Mouse (Mus musculus) CD4-positive, CD25-positive, alpha-beta regulatory T cell, adult 4 months (primary cell): Measurements from ENCODE around the gene Hoxa5. TPM values are rescaled to one million over a fixed set of nuclear protein-coding genes. Genes with fewer than 3 reads are reported as not detected.

ENCODE experiments used
- ATAC-seq: one replicate; pipeline ENCODE4 v1.8.0; 2017
- polyA plus RNA-seq, 2 experiments: library from polyadenylated mRNA; unstranded; fragments of 100-300 nt; shearing (Covaris generic); gene quantifications; one replicate each; pipeline ENCODE4 v1.2.1; 2017

Gene Hoxa5
- polyA plus RNA-seq, 2 experiments from 2014 or later = not detected

GRCm38 (mm10) chr6:52239625-52240388, 35.4 kb upstream of the Hoxa5 start:
- ATAC-seq = no peak

DNA sequence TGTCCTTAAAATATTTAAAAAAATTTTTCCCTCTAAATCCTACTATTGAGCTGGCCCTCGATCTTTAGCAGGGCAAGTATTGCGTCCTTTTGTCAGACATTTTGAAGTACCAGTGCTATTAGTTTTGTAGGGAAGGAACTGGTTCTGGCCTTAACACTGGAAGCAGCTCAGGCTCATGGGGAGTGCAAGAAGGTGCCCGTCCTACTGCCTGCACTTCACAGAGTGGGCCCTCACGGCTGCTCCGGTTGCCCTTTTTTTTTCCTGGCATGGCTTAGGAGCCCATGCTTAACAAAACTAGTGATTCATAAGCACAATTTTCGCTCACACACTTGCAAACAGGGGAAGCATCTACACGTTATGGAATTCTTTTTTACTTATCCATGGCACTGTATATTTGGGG, 34.6 kb upstream of the Hoxa5 start:
- ATAC-seq = no peak

- no peak for ATAC-seq
Observed at GRCm38 (mm10) chr6:52238155-52238545, 33.8 kb upstream of the Hoxa5 start.

GRCm38 (mm10) chr6:52237346-52238154, 33.2 kb upstream of the Hoxa5 start:
- no peak for ATAC-seq

DNA sequence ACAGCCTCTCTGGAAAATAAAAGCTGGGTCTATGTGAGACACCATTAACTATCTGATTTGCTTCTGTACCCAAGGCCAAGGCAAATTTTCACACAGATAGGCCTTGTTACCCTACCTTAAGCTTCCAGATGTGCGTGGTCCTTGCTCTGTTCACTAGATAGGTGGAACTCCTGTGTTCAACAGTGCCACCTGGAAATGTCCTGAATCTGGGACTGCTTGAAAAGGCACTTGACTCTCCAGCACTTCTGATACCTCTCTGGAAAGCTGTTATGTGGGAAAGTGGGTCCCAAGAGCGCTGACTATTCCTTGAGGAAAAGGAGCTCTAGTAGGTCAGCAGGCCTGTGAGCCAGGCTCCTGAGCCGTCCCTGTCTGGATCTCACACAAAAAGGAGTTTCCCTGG, 32.4 kb upstream of the Hoxa5 start:
- no peak for ATAC-seq

- no peak for ATAC-seq
Observed at GRCm38 (mm10) chr6:52235866-52236265, 31.5 kb upstream of the Hoxa5 start.

DNA sequence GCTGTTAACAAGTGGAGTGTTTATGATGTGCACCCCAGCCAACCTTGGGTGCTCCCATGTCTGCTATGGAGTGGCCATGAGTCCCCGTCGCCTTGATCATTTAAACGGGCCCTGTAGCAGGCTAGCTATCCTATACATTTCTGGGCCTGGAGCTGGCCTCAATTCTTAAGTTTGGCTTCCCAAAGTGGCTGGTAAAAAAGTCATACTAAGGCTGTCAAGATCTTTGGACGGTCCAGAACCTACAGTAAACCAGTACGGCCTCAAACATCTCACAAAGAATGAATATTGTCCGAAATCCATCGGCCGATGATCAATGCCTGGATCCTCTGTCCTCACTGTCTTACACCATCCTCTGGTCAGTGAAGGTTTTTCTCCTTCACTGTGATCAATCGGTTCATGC, 30.9 kb upstream of the Hoxa5 start:
- ATAC-seq = no peak

- ATAC-seq = no peak
Observed at GRCm38 (mm10) chr6:52234428-52235140, 30.2 kb upstream of the Hoxa5 start.

- ATAC-seq = peak; percentile 33
Observed at GRCm38 (mm10) chr6:52233546-52234427, 29.4 kb upstream of the Hoxa5 start.

GRCm38 (mm10) chr6:52232984-52233545, 28.7 kb upstream of the Hoxa5 start:
- no peak for ATAC-seq

GRCm38 (mm10) chr6:52232568-52232965, 28.2 kb upstream of the Hoxa5 start:
- no peak for ATAC-seq

DNA sequence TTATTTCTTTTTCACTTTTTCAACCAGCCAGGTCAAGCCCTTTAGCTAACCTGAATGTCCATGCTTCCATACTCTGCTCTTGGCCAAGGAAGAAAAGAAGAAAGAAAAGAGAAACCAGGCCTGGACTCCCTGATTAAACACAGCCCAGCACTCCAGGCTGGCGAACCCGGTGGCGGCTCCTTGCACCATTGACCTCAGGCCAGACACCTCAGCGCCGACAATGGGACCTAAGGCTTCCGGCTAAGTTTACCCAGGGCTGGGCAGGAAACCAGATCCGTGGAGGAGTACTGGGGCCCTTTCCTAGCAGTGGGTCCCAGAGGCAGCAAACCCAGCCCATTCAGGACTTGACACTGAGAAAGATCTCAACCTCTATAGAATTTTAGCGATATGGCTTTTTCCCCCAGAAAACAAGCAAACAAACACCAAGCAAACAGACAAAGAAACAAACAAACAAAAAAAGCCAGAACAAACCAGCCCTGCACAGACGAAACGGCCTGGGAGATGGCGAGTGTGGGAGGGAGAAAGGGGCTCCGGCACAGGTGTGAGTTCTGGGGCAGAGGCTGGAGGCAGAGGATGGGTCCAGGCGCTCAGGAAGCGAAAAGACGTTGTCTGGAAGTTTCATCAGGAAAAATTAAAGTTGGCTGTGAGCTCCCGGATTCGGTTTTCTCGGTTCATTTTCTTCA, 27.6 kb upstream of the Hoxa5 start:
- ATAC-seq = no peak

DNA sequence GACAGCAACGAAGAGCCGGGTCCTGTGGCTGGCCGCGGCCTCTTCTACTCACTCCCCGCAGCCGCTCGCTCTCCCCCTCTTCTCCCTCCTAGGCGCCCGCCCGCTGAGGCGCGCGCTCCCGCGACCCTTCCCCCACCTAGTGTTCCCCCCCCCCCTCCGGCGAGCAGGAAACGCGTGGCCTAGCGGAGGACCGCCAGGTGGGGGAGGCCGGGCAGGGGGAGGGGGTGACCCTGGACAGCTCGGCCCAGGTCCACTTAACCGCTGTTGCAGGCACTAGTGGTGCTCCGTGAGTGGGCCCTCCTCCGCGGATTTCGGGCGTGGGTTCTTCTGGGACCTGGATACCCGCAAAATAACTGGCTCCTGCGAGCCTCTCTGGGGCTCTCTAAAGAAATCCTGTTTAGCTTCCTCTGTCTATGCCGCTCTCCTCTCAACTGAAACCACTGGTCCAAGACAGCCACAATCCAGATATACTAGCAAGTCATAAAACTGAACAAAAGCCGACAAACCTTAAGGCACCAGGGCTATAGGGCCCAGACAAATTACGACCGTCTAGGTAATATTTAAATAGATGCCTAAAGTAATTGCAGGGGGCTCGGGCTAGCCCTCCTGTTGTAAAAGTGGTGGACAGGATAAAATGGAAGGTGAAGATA, 26.3 kb upstream of the Hoxa5 start, which contains the start of gene Hoxa9:
Gene Hoxa9 (minus strand): TSS at position 574 of the 650 bp plus-strand sequence.
- ATAC-seq = no peak

DNA sequence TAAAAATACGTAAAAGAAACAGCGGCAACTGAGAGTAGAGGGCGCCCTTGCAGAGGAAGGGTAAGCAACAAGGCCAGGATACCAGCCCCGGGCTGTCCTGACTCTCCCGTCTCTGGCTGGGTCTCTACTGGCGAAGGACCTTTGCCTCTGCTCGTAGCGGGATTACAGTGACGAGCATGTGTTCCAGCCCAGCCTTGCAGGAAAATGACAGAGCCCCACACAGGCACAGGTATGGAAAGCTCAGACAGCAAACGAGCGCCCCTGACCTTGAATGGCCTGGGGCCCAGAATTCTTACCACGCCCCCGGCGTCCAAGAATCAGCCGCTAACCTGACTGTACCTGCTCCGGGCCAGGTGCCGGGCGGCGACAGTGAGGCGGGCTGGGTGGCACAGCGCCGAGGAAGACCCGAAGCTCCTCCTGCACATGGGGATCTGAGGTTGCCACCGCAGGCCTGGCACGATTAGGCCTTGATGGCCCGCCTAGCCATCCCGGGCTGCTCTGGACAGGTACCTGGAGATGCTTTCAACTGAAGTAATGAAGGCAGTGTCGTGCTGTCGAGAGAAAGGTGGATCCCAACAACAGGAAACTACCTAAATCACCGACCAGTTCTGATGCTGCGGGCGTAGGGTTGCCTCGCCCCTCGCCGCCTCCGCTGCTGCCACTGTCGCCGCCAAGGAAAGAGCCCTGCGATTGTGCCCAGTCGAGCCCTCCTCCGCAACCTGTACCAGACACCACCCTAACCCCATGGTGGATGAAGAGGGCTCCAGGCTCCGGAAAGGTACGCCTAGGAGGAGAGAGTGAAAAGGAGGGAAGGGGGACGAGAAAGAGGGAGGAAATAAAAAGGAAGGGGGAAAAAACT, 25.4 kb upstream of the Hoxa5 start:
- peak; percentile 31 for ATAC-seq

- no peak for ATAC-seq
Observed at GRCm38 (mm10) chr6:52228475-52229465, 24.4 kb upstream of the Hoxa5 start.

DNA sequence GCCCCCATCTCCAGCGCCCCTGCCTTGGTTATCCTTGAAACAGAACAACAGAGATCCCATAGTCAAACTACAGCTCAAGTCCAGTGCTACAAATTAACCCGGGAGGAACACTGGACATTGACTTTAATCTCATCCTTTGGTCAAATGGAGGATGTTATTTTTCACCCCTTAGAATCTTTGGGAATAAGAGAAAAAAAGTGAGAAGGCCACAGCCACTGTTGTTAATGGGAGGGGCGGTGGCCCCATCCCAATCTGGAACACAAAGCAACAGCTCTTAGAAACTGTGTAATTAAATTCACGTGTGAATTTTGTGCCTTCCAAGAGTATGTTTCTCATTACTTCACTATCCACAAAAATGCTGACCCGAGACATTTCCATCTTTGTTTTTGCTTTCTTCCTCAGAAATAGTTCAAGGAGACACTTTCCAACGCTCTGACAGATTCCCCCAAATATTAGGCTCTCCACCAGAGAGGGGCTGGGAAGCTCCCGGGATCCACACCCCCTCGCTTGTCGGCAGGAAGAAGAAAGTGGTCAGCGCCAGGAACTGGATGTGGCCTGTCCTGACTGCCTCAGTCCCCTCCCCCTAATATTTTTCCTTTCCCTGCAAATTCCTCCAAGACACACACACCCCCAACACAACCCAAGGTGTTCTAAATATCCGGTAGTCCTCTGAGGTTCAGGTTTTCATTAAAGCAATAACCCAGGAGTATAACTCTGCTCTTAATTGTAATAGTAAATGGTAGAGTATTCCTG, 23.3 kb upstream of the Hoxa5 start:
- no peak for ATAC-seq

DNA sequence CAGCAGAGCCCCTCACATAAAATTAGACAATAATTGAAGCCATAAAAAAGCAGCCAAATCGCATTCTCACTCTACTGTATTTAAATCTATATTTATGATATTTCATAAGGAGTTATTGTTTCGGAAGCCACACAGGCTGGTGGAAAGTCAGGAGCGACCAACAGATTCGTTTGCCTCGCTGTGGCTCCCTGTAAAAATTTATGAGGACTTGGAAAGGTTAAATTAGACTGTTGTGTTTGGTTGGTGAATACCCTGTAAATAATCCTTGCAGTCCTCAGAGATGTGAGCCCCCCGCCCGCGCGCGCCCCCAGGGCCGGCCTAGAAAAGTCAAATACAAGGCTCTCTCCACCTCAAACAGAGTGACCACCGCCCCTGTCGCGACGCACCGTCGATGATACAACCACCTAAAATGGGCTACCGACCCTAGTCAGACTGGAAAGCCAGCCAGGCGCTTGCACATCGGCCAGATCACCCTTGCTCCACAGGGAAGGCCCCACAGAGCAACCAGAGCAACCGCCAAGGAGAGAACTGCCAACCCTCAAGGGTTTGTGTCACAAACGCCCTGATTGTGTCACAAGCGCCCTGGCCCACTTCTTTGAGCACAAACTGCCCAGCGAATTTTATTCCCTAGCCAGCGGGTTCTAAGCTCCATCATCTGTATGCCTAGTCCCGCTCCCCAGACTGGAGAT, 22.3 kb upstream of the Hoxa5 start:
- no peak for ATAC-seq
